Mouse (Mus musculus): ENCODE data around the gene Prdm4. TPM values are rescaled to one million over a fixed set of nuclear protein-coding genes. Genes with fewer than 3 reads are reported as not detected.

The Prdm4 gene
- polyA plus RNA-seq, 1 experiment from 2014 or later: 18.4 TPM

- no peaks in the 10 kb centered on the region for H3K27me3 ChIP-seq (replicated peaks; ENCODE audit: control insufficient read depth, insufficient read depth, low read length)
- no peaks in the 10 kb centered on the region for H3K9me3 ChIP-seq (ENCODE audit: control insufficient read depth, low read length)
- no peak for ATAC-seq
- peaks cover 12% of the 10 kb centered on the region for H3K4me1 ChIP-seq (ENCODE audit: control insufficient read depth, insufficient read depth, low read depth, low read length)
- H3K9ac ChIP-seq (ENCODE audit: low read depth, low read length): no peak overlapping the region
- no peak overlapping the region for H3K4me3 ChIP-seq (ENCODE audit: low read length)
- H3K36me3 ChIP-seq (ENCODE audit: control insufficient read depth, insufficient read depth, low read length): peaks cover 39% of the 10 kb centered on the region
- 90% methylated on average over 5 of the region's 5 CpGs for WGBS
- no peak overlapping the region for H3K27ac ChIP-seq (ENCODE audit: low read depth, low read length)
- no peak overlapping the region for H3K4me2 ChIP-seq (ENCODE audit: low read length)
Measured at GRCm38 (mm10) chr10:85875812-85876211, 41.1 kb downstream of the Prdm4 start.

- Histone ChIP-seq H3K36me3 (ENCODE audit: control insufficient read depth, insufficient read depth, low read length) (peaks cover 26% of the 10 kb centered on the region), H3K27me3 (replicated peaks; ENCODE audit: control insufficient read depth, insufficient read depth, low read length) (no peaks in the 10 kb centered on the region), H3K27ac (ENCODE audit: low read depth, low read length) (no peak overlapping the region), H3K4me3 (ENCODE audit: low read length) (no peak overlapping the region), H3K9ac (ENCODE audit: low read depth, low read length) (no peak overlapping the region), H3K4me1 (ENCODE audit: control insufficient read depth, insufficient read depth, low read depth, low read length) (peaks cover 12% of the 10 kb centered on the region), H3K9me3 (ENCODE audit: control insufficient read depth, low read length) (no peaks in the 10 kb centered on the region), H3K4me2 (ENCODE audit: low read length) (no peak overlapping the region)
- ATAC-seq: no peak
- 89% methylated on average over 13 of the region's 13 CpGs for WGBS
Measured at GRCm38 (mm10) chr10:85873861-85874544, 42.9 kb downstream of the Prdm4 start.

- Histone ChIP-seq H3K27me3 (replicated peaks; ENCODE audit: control insufficient read depth, insufficient read depth, low read length) (no peaks in the 10 kb centered on the region), H3K36me3 (ENCODE audit: control insufficient read depth, insufficient read depth, low read length) (peaks cover 17% of the 10 kb centered on the region), H3K4me2 (ENCODE audit: low read length) (peak overlapping the region; percentile 90), H3K4me3 (ENCODE audit: low read length) (peak overlapping the region; percentile 100), H3K9me3 (ENCODE audit: control insufficient read depth, low read length) (no peaks in the 10 kb centered on the region), H3K4me1 (ENCODE audit: control insufficient read depth, insufficient read depth, low read depth, low read length) (peaks cover 12% of the 10 kb centered on the region), H3K27ac (ENCODE audit: low read depth, low read length) (no peak overlapping the region), H3K9ac (ENCODE audit: low read depth, low read length) (peak overlapping the region; percentile 94)
- WGBS: 4% methylated on average over 5 of the region's 5 CpGs
- no peak for ATAC-seq
Measured at GRCm38 (mm10) chr10:85872479-85872773, 44.5 kb downstream of the Prdm4 start.

GRCm38 (mm10) chr10:85871698-85872478 lies 45.1 kb downstream of the Prdm4 start:
- Histone ChIP-seq H3K4me3 (ENCODE audit: low read length) (peak overlapping the region; percentile 100), H3K9me3 (ENCODE audit: control insufficient read depth, low read length) (no peaks in the 10 kb centered on the region), H3K27ac (ENCODE audit: low read depth, low read length) (peak overlapping the region; percentile 59; the same call in 1 of the 2 replicates), H3K27me3 (replicated peaks; ENCODE audit: control insufficient read depth, insufficient read depth, low read length) (no peaks in the 10 kb centered on the region), H3K36me3 (ENCODE audit: control insufficient read depth, insufficient read depth, low read length) (peaks cover 15% of the 10 kb centered on the region), H3K9ac (ENCODE audit: low read depth, low read length) (peak overlapping the region; percentile 94), H3K4me2 (ENCODE audit: low read length) (peak overlapping the region; percentile 90), H3K4me1 (ENCODE audit: control insufficient read depth, insufficient read depth, low read depth, low read length) (peaks cover 12% of the 10 kb centered on the region)
- peak; percentile 97 for ATAC-seq
- under 1% methylated on average over 50 of the region's 55 CpGs for WGBS

GRCm38 (mm10) chr10:85846105-85846862 lies 70.7 kb downstream of the Prdm4 start:
- Histone ChIP-seq H3K4me3 (ENCODE audit: low read length) (no peak overlapping the region), H3K27ac (ENCODE audit: low read depth, low read length) (no peak overlapping the region), H3K4me2 (ENCODE audit: low read length) (no peak overlapping the region), H3K9ac (ENCODE audit: low read depth, low read length) (no peak overlapping the region), H3K36me3 (ENCODE audit: control insufficient read depth, insufficient read depth, low read length) (no peaks in the 10 kb centered on the region), H3K27me3 (replicated peaks; ENCODE audit: control insufficient read depth, insufficient read depth, low read length) (no peaks in the 10 kb centered on the region), H3K4me1 (ENCODE audit: control insufficient read depth, insufficient read depth, low read depth, low read length) (no peaks in the 10 kb centered on the region), H3K9me3 (ENCODE audit: control insufficient read depth, low read length) (no peaks in the 10 kb centered on the region)
- WGBS: 87% methylated on average over 4 of the region's 4 CpGs
- no peak for ATAC-seq

Other genes with a start within 250 kb of the Prdm4 start
- 63.7 and 66.8 TPM in 2 replicates for gene Pwp1, start 87.6 kb downstream of the Prdm4 start, polyA plus RNA-seq (2015; fragmentation: Nextera tagmentation; extraction: Ambion mirVana)
- gene Ascl4, start 10.5 kb upstream of the Prdm4 start, polyA plus RNA-seq (2015; fragmentation: Nextera tagmentation; extraction: Ambion mirVana): 0.21 and 0.42 TPM in 2 replicates
- 171 and 176 TPM in 2 replicates for gene Rtcb, start 40.7 kb upstream of the Prdm4 start, polyA plus RNA-seq (2015; fragmentation: Nextera tagmentation; extraction: Ambion mirVana)
- gene Bpifc, start 94.8 kb upstream of the Prdm4 start, polyA plus RNA-seq (2015; fragmentation: Nextera tagmentation; extraction: Ambion mirVana): 0.05 TPM in 1 of 2 replicates, not detected in the other
- gene Fbxo7, start 104.8 kb upstream of the Prdm4 start, polyA plus RNA-seq (2015; fragmentation: Nextera tagmentation; extraction: Ambion mirVana): 21.8 and 24.9 TPM in 2 replicates

All from hindbrain, embryonic 16.5 days (tissue).